Mouse (Mus musculus): ENCODE results near the gene Wdr62. TPM values are rescaled to one million over a fixed set of nuclear protein-coding genes. Genes with fewer than 3 reads are reported as not detected.

The Wdr62 gene
- polyA plus RNA-seq, 1 experiment from 2014 or later: 9.7 TPM

DNA sequence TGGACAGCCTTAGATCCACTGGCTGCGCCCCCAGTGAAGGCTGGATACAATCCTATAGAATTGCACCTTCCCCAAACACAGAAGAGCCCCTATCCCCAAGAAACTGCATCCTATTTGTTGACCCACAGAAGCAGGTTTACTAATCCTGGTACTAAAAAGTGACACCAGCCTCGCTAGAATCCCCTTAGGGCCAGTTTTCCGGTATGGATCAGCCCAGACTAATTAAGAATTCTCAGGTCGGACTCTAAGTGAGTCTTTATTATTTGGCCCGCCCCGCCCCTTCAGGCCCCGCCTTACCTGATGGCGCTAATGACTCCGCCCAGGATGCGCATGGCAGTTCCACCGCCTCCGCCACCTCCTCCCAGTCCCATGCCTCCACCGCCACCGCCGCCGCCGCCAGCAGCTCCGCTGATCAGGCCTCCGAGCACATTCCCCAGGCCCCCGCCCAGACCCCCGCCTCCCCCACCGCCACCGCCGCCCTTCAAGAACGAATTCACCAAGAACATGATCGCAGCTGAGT is 86.6 kb downstream of the Wdr62 start:
- Histone ChIP-seq H3K9me3 (no peaks in the 10 kb centered on the region), H3K9ac (replicated peaks) (peak overlapping the region; percentile 76), H3K4me1 (replicated peaks) (peaks cover 24% of the 10 kb centered on the region), H3K36me3 (peaks cover 38% of the 10 kb centered on the region), H3K27ac (peak overlapping the region; percentile 87), H3K4me3 (replicated peaks) (peak overlapping the region; percentile 74), H3K4me2 (peak overlapping the region; percentile 85), H3K27me3 (no peaks in the 10 kb centered on the region)
- ATAC-seq (ENCODE audit: insufficient number of reproducible peaks, insufficient read depth, low FRiP score, low TSS enrichment, low read depth): peak; percentile 54
- whole genome bisulfite sequencing: under 1% methylated on average over 24 of the region's 26 CpGs

DNA sequence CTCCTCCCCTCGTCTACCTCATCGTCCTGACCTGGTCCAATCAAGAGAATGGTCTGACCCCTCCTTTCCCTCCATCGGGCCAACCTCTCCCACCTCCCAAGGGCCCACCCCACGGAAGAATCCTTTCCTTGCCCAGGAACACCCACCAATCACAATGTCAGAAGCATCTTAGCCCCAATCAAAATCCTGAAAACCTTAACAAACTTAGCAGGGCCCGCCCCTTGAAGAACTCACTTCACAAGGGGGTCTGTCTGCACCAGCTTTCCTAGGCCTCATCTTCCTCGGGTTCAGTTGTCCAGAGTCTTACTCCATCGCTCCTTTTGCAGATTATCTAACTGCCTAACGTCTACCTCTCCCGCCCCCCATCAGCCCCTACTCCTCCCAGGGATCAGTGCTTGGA is 87.2 kb downstream of the Wdr62 start:
- Histone ChIP-seq H3K9me3 (no peaks in the 10 kb centered on the region), H3K4me1 (replicated peaks) (peaks cover 20% of the 10 kb centered on the region), H3K4me2 (peak overlapping the region; percentile 85), H3K36me3 (peaks cover 44% of the 10 kb centered on the region), H3K27me3 (no peaks in the 10 kb centered on the region), H3K27ac (peak overlapping the region; percentile 87), H3K4me3 (replicated peaks) (peak overlapping the region; percentile 74), H3K9ac (replicated peaks) (peak overlapping the region; percentile 76)
- ATAC-seq (ENCODE audit: insufficient number of reproducible peaks, insufficient read depth, low FRiP score, low TSS enrichment, low read depth): no peak
- WGBS: 16% methylated on average over 9 of the region's 9 CpGs

DNA sequence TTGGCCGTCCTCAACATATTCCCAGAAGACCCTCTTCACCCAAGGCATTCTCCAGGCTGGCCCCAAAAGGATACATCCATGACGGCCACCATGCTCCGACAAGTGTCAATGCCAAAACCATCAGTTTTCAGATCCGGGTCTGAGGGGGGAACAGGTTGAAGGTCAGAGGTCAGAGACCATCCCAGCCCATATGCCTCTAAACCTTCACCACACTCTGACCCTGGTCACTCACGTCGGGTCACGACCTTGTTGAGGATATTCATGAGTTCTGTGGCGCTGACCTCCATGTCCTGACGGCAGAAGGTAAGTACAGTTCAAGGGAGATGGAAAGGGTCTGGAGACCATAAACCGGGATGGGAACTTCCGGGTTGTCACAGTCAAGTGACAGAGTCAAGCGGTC is 88.1 kb downstream of the Wdr62 start:
- Histone ChIP-seq H3K9me3 (no peaks in the 10 kb centered on the region), H3K36me3 (peaks cover 54% of the 10 kb centered on the region)
- ATAC-seq (ENCODE audit: insufficient number of reproducible peaks, insufficient read depth, low FRiP score, low TSS enrichment, low read depth): no peak

More for the DNA sequence above, 88.1 kb downstream of the Wdr62 start:
- H3K4me1 ChIP-seq (replicated peaks): peaks cover 20% of the 10 kb centered on the region
- H3K4me2 ChIP-seq: peak overlapping the region; percentile 85
- H3K27me3 ChIP-seq: no peaks in the 10 kb centered on the region
- H3K9ac ChIP-seq (replicated peaks): 0 out of 2 replicates have a peak overlapping the region, but pooled peaks have one; percentile 76
- H3K4me3 ChIP-seq (replicated peaks): 0 out of 2 replicates have a peak overlapping the region, but pooled peaks have one; percentile 74
- WGBS: 88% methylated on average over 12 of the region's 12 CpGs
- H3K27ac ChIP-seq: no peak overlapping the region

Other genes with a start within 250 kb of the Wdr62 start
- gene Zfp14, start 229.0 kb downstream of the Wdr62 start, polyA plus RNA-seq (2016; fragmentation: Nextera tagmentation; extraction: Ambion mirVana): 4.7 and 4.8 TPM in 2 replicates
- gene Zfp82, start 207.5 kb downstream of the Wdr62 start, polyA plus RNA-seq (2016; fragmentation: Nextera tagmentation; extraction: Ambion mirVana): 6.8 and 7.1 TPM in 2 replicates
- gene Gm26920, start 190.0 kb downstream of the Wdr62 start, polyA plus RNA-seq (2016; fragmentation: Nextera tagmentation; extraction: Ambion mirVana): 3.4 and 3.7 TPM in 2 replicates
- gene Zfp566, start 189.9 kb downstream of the Wdr62 start, polyA plus RNA-seq (2016; fragmentation: Nextera tagmentation; extraction: Ambion mirVana): 17.0 and 25.0 TPM in 2 replicates
- gene Zfp260, start 185.6 kb downstream of the Wdr62 start, polyA plus RNA-seq (2016; fragmentation: Nextera tagmentation; extraction: Ambion mirVana): 138 and 146 TPM in 2 replicates
- 11.8 and 16.7 TPM in 2 replicates for gene Zfp382, start 158.5 kb downstream of the Wdr62 start, polyA plus RNA-seq (2016; fragmentation: Nextera tagmentation; extraction: Ambion mirVana)
- gene Zfp146, start 110.7 kb downstream of the Wdr62 start, polyA plus RNA-seq (2016; fragmentation: Nextera tagmentation; extraction: Ambion mirVana): 19.1 and 23.0 TPM in 2 replicates
- 2.4 and 2.9 TPM in 2 replicates for gene Cox7a1, start 96.3 kb downstream of the Wdr62 start, polyA plus RNA-seq (2016; fragmentation: Nextera tagmentation; extraction: Ambion mirVana)
- 75.6 and 77.9 TPM in 2 replicates for gene Capns1, start 81.6 kb downstream of the Wdr62 start, polyA plus RNA-seq (2016; fragmentation: Nextera tagmentation; extraction: Ambion mirVana)
- gene Polr2i, start 48.5 kb downstream of the Wdr62 start, polyA plus RNA-seq (2016; fragmentation: Nextera tagmentation; extraction: Ambion mirVana): 174 and 182 TPM in 2 replicates
- 214 and 222 TPM in 2 replicates for gene Tbcb, start 48.1 kb downstream of the Wdr62 start, polyA plus RNA-seq (2016; fragmentation: Nextera tagmentation; extraction: Ambion mirVana)
- not detected in 2 replicates for gene Ovol3, start 44.7 kb downstream of the Wdr62 start, polyA plus RNA-seq (2016; fragmentation: Nextera tagmentation; extraction: Ambion mirVana)
- gene Thap8, start 325 bp downstream of the Wdr62 start, polyA plus RNA-seq (2016; fragmentation: Nextera tagmentation; extraction: Ambion mirVana): 0.15 and 0.26 TPM in 2 replicates
- gene Clip3, start 11.3 kb upstream of the Wdr62 start, polyA plus RNA-seq (2016; fragmentation: Nextera tagmentation; extraction: Ambion mirVana): 39.7 and 46.6 TPM in 2 replicates
- 101 TPM in 2 replicates for gene Alkbh6, start 28.3 kb upstream of the Wdr62 start, polyA plus RNA-seq (2016; fragmentation: Nextera tagmentation; extraction: Ambion mirVana)
- 84.6 and 98.6 TPM in 2 replicates for gene Syne4, start 34.4 kb upstream of the Wdr62 start, polyA plus RNA-seq (2016; fragmentation: Nextera tagmentation; extraction: Ambion mirVana)
- gene E130208F15Rik, start 41.3 kb upstream of the Wdr62 start, polyA plus RNA-seq (2016; fragmentation: Nextera tagmentation; extraction: Ambion mirVana): 0.97 and 5.0 TPM in 2 replicates
- 20.7 and 23.6 TPM in 2 replicates for gene Sdhaf1, start 43.5 kb upstream of the Wdr62 start, polyA plus RNA-seq (2016; fragmentation: Nextera tagmentation; extraction: Ambion mirVana)
- 6.2 and 6.6 TPM in 2 replicates for gene Lrfn3, start 82.4 kb upstream of the Wdr62 start, polyA plus RNA-seq (2016; fragmentation: Nextera tagmentation; extraction: Ambion mirVana)
- 14.1 and 19.6 TPM in 2 replicates for gene Tyrobp, start 133.3 kb upstream of the Wdr62 start, polyA plus RNA-seq (2016; fragmentation: Nextera tagmentation; extraction: Ambion mirVana)
- 0.77 TPM in 1 of 2 replicates, not detected in the other for gene Hcst, start 139.4 kb upstream of the Wdr62 start, polyA plus RNA-seq (2016; fragmentation: Nextera tagmentation; extraction: Ambion mirVana)
- gene Nfkbid, start 141.3 kb upstream of the Wdr62 start, polyA plus RNA-seq (2016; fragmentation: Nextera tagmentation; extraction: Ambion mirVana): 1.2 and 1.3 TPM in 2 replicates
- 32.5 and 33.9 TPM in 2 replicates for gene Aplp1, start 165.1 kb upstream of the Wdr62 start, polyA plus RNA-seq (2016; fragmentation: Nextera tagmentation; extraction: Ambion mirVana)
- 0.29 and 0.65 TPM in 2 replicates for gene Kirrel2, start 177.3 kb upstream of the Wdr62 start, polyA plus RNA-seq (2016; fragmentation: Nextera tagmentation; extraction: Ambion mirVana)
- gene Nphs1, start 177.9 kb upstream of the Wdr62 start, polyA plus RNA-seq (2016; fragmentation: Nextera tagmentation; extraction: Ambion mirVana): 0.10 TPM in 1 of 2 replicates, not detected in the other
- gene Prodh2, start 213.2 kb upstream of the Wdr62 start, polyA plus RNA-seq (2016; fragmentation: Nextera tagmentation; extraction: Ambion mirVana): not detected in 2 replicates

All from limb, embryonic 12.5 days (tissue).